Mouse (Mus musculus) hindbrain, embryonic 16.5 days (tissue): ENCODE measurements around the gene Pde4d. TPM values are rescaled to one million over a fixed set of nuclear protein-coding genes. Genes with fewer than 3 reads are reported as not detected.
A peak's percentile ranks its signal among the peaks of the same experiment; 100 is the strongest.

Experiments used
- microRNA counts: library from miRNA; unstranded; fragments of <30 nt; microRNA quantifications from one replicate; lab custom pipeline; 2016
- microRNA-seq: library from miRNA; unstranded; fragments of <30 nt; microRNA quantifications from one replicate; pipeline ENCODE4, GENCODE M21; 2017
- polyA plus RNA-seq: library from polyadenylated mRNA; unstranded; fragments of >200 nt; fragmentation: Nextera tagmentation; extraction: Ambion mirVana; gene quantifications from 2 replicates; pipeline ENCODE4 v1.2.1, GENCODE M21; 2015

Gene Pde4d
- polyA plus RNA-seq, 1 experiment from 2014 or later, result 18.5 TPM

MicroRNAs encoded within 50 kb of the gene (microRNA counts, 519-probe panel; counts per million panel counts)
- microRNA mmu-miR-1904 (lab: Ali Mortazavi, UCI) (2,148 counts per million, percentile 39 among the panel's probes with 10 or more counts), microRNA mmu-miR-582-3p (lab: Ali Mortazavi, UCI) (not detected), microRNA mmu-miR-582-5p (lab: Ali Mortazavi, UCI) (2,217 counts per million, percentile 46 among the panel's probes with 10 or more counts)

Small RNA genes within 50 kb of the gene (microRNA-seq; reads per million reads assigned to microRNA genes)
- gene Mir1904, result not detected
- gene Mir582, result 43.3 reads per million, percentile 38 among the genes with 10 or more reads in this experiment

Other genes starting within 250 kb of the Pde4d start
- 4.1 and 5.0 TPM in 2 replicates for gene Elovl7, start 235.5 kb upstream of the Pde4d start, polyA plus RNA-seq
- gene Depdc1b, start 133.6 kb upstream of the Pde4d start, polyA plus RNA-seq, result 1.7 and 2.0 TPM in 2 replicates